Mouse (Mus musculus): ENCODE measurements around the gene Armc9.

Gene Armc9

GRCm38 (mm10) chr1:86229184-86229829 lies 74.7 kb downstream of the Armc9 start:
- DNase-seq = no peak

- no peak for DNase-seq
Measured at GRCm38 (mm10) chr1:86232631-86233030, 78.1 kb downstream of the Armc9 start.

- DNase-seq = no peak
Measured at GRCm38 (mm10) chr1:86233808-86234207, 79.2 kb downstream of the Armc9 start.

- DNase-seq = no peak
Measured at GRCm38 (mm10) chr1:86235118-86235517, 80.5 kb downstream of the Armc9 start.

GRCm38 (mm10) chr1:86236442-86236841 lies 81.9 kb downstream of the Armc9 start:
- no peak for DNase-seq

GRCm38 (mm10) chr1:86239010-86239409 lies 84.4 kb downstream of the Armc9 start:
- DNase-seq = no peak

- DNase-seq = no peak
Measured at GRCm38 (mm10) chr1:86239871-86240270, 85.3 kb downstream of the Armc9 start.

- no peak for DNase-seq
Measured at GRCm38 (mm10) chr1:86240959-86241358, 86.4 kb downstream of the Armc9 start.

GRCm38 (mm10) chr1:86243490-86243889 lies 88.9 kb downstream of the Armc9 start:
- no peak for DNase-seq

- DNase-seq = no peak
Measured at GRCm38 (mm10) chr1:86245301-86246085, 90.9 kb downstream of the Armc9 start.

GRCm38 (mm10) chr1:86253410-86253809 lies 98.8 kb downstream of the Armc9 start:
- DNase-seq = no peak

- no peak for DNase-seq
Measured at GRCm38 (mm10) chr1:86256311-86256710, 101.7 kb downstream of the Armc9 start.

- DNase-seq = no peak
Measured at GRCm38 (mm10) chr1:86257228-86257627, 102.6 kb downstream of the Armc9 start.

- no peak for DNase-seq
Measured at GRCm38 (mm10) chr1:86258171-86258824, 103.7 kb downstream of the Armc9 start.

- DNase-seq = no peak
Measured at GRCm38 (mm10) chr1:86263564-86264339, 109.2 kb downstream of the Armc9 start.

- DNase-seq = peak in 1 of 2 experiments; percentile 14
Measured at GRCm38 (mm10) chr1:86265060-86265459, 110.5 kb downstream of the Armc9 start.

GRCm38 (mm10) chr1:86268492-86269189 lies 114.1 kb downstream of the Armc9 start:
- no peak for DNase-seq

- no peak for DNase-seq
Measured at GRCm38 (mm10) chr1:86269190-86269508, 114.6 kb downstream of the Armc9 start.

- DNase-seq = no peak
Measured at GRCm38 (mm10) chr1:86271707-86272106, 117.1 kb downstream of the Armc9 start.

- DNase-seq = no peak
Measured at GRCm38 (mm10) chr1:86277055-86277454, 122.5 kb downstream of the Armc9 start.

- no peak for DNase-seq
Measured at GRCm38 (mm10) chr1:86281781-86282536, 127.4 kb downstream of the Armc9 start.

GRCm38 (mm10) chr1:86284101-86284500 lies 129.5 kb downstream of the Armc9 start:
- DNase-seq = no peak

Measured in thymus, adult 18-20 months (tissue).